Mouse (Mus musculus) lung, postnatal 0 days (tissue): Measurements from ENCODE around the gene Gal.
A peak's percentile ranks its signal among the peaks of the same experiment; 100 is the strongest.

Experiments
- CTCF ChIP-seq: IDR thresholded peaks from 2 replicates; pipeline ENCODE4 v1.5.1; 2016; ENCODE audit warnings: antibody characterized with exemption, mild to moderate bottlenecking
- EP300 ChIP-seq: IDR thresholded peaks from 2 replicates; pipeline ENCODE4 v1.6.1; 2016; ENCODE audit warnings: antibody characterized with exemption, mild to moderate bottlenecking, control low read depth

DNA sequence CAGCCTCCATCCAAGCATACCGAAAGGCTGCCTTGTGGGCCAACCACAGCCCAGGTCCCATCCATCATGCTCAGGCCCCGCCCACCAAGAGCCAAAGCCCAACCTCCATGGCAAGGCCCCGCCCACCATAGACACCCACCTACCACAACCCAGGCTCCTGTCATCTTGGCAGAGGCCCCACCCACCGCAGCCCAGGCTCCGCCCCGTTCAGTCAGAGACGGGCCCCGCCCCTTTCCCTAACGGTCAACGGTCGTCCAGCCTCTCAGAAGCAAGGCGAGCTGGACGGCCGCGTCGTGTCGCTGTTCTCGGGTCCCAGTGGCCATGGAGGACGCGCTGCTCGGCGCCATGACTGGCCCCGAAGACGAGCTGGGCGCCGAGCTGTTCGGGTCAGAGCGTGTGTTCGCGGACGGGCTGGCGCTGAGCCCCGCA is 25.7 kb downstream of the Gal start, which contains the start of gene Tesmin:
- TF ChIP-seq CTCF, result peak; percentile 68
- TF ChIP-seq EP300, result no peak
